Mouse (Mus musculus) MEL (cell line): ENCODE measurements around the gene Gucy1b2.

ENCODE experiments used
- CHD1 ChIP-seq: IDR thresholded peaks from 2 replicates; pipeline ENCODE4 v1.6.1; 2012; ENCODE audit warnings: low read depth, mild to moderate bottlenecking, inconsistent platforms, low read length, improper control_type of control experiment
- CTCF ChIP-seq, 3 experiments: IDR thresholded peaks in 2 of 3; conservative IDR thresholded peaks in 1 of 3; 2 replicates each; pipeline ENCODE4 v1.5.1; 2011 to 2012; ENCODE audit warnings: low read length in 3 of 3, low read depth in 2 of 3, mild to moderate bottlenecking in 2 of 3, improper control_type of control experiment in 1 of 3, inconsistent platforms in 1 of 3, mixed read lengths in 1 of 3, moderate library complexity in 1 of 3; ENCODE audit not compliant: control insufficient read depth in 1 of 3, insufficient read depth in 1 of 3, poor library complexity in 1 of 3, severe bottlenecking in 1 of 3
- EP300 ChIP-seq, 2 experiments: IDR thresholded peaks; 2 replicates each; pipeline ENCODE4 v1.6.1; 2011; ENCODE audit warnings: improper control_type of control experiment in 2 of 2, low read length in 2 of 2, low read depth in 1 of 2, mild to moderate bottlenecking in 1 of 2
- MYC ChIP-seq: IDR thresholded peaks from 2 replicates; pipeline ENCODE4 v1.6.1; 2011; ENCODE audit warnings: low read depth, mild to moderate bottlenecking, low read length, improper control_type of control experiment, moderate library complexity
- POLR2A ChIP-seq, 2 experiments: IDR thresholded peaks; 2 replicates each; pipeline ENCODE4 v1.6.1; 2011 to 2012; ENCODE audit warnings: low read length in 2 of 2, mild to moderate bottlenecking in 2 of 2, control low read depth in 1 of 2, improper control_type of control experiment in 1 of 2, low read depth in 1 of 2, moderate library complexity in 1 of 2; ENCODE audit not compliant: control insufficient read depth in 1 of 2, insufficient read depth in 1 of 2, poor library complexity in 1 of 2
- USF2 ChIP-seq, 2 experiments: IDR thresholded peaks; 2 replicates each; pipeline ENCODE4 v1.6.1; 2011 to 2012; ENCODE audit warnings: improper control_type of control experiment in 2 of 2, low read length in 2 of 2, borderline replicate concordance in 1 of 2, inconsistent platforms in 1 of 2, low read depth in 1 of 2, mild to moderate bottlenecking in 1 of 2; ENCODE audit not compliant: insufficient read depth in 1 of 2
- ZKSCAN1 ChIP-seq: IDR thresholded peaks from 2 replicates; pipeline ENCODE4 v1.6.1; 2012; ENCODE audit warnings: low read depth, mild to moderate bottlenecking, inconsistent platforms, low read length, improper control_type of control experiment, moderate library complexity
- ZNF384 ChIP-seq: IDR thresholded peaks from 2 replicates; pipeline ENCODE4 v1.6.1; 2012; ENCODE audit warnings: low read depth, mild to moderate bottlenecking, inconsistent platforms, low read length, improper control_type of control experiment

- TF ChIP-seq ZNF384: no peak
- no peak for TF ChIP-seq EP300 (IDR thresholded peaks at IDR 0.05; ENCODE audit: low read depth in 1 of 2, low read length in 2 of 2)
- TF ChIP-seq POLR2A (IDR thresholded peaks at IDR 0.05; ENCODE audit: control insufficient read depth in 1 of 2, insufficient read depth in 1 of 2, low read depth in 1 of 2, low read length in 2 of 2, poor library complexity in 1 of 2): no peak
- TF ChIP-seq CTCF (IDR thresholded peaks at IDR 0.05 in 2 of 3, conservative IDR thresholded peaks at IDR 0.05 in 1 of 3; ENCODE audit: control insufficient read depth in 1 of 3, insufficient read depth in 1 of 3, low read depth in 2 of 3, low read length in 3 of 3, poor library complexity in 1 of 3, severe bottlenecking in 1 of 3): no peak
- TF ChIP-seq ZKSCAN1: no peak
- no peak for TF ChIP-seq USF2 (IDR thresholded peaks at IDR 0.05; ENCODE audit: borderline replicate concordance in 1 of 2, insufficient read depth in 1 of 2, low read depth in 1 of 2, low read length in 2 of 2)
- no peak for TF ChIP-seq CHD1
- no peak for TF ChIP-seq MYC
Measured at GRCm38 (mm10) chr14:62447214-62447548, 8.9 kb downstream of the Gucy1b2 start.
